Mouse (Mus musculus) lung, embryonic 16.5 days (tissue): ENCODE data around the gene Eps15l1. TPM values are rescaled to one million over a fixed set of nuclear protein-coding genes. Genes with fewer than 3 reads are reported as not detected.

Experiments used
- ATAC-seq: fragments of 200-750 bp; cut with Nextera tagmentation; 2 replicates; pipeline ENCODE4 v1.8.0; 2017; ENCODE audit warnings: low read depth, mild to moderate bottlenecking, moderate library complexity
- H3K27ac ChIP-seq: fragments of 300-500 bp; sonication (generic); 2 replicates; pipeline ENCODE4 v1.5.1; 2014; ENCODE audit warnings: mild to moderate bottlenecking, control low read depth, low read length
- H3K27me3 ChIP-seq: fragments of 300-500 bp; sonication (generic); 2 replicates; pipeline ENCODE4 v1.6.1; 2014; ENCODE audit warnings: low read depth, low read length, mixed read lengths; ENCODE audit not compliant: control insufficient read depth, insufficient read depth
- H3K36me3 ChIP-seq: fragments of 300-500 bp; sonication (generic); 2 replicates; pipeline ENCODE4 v1.6.1; 2014; ENCODE audit warnings: low read length; ENCODE audit not compliant: control insufficient read depth, insufficient read depth
- H3K4me1 ChIP-seq: fragments of 300-500 bp; sonication (generic); replicated peaks from 2 replicates; pipeline ENCODE4 v1.6.1; 2014; ENCODE audit warnings: low read length, mixed read lengths; ENCODE audit not compliant: control insufficient read depth, insufficient read depth
- H3K4me2 ChIP-seq: fragments of 300-500 bp; sonication (generic); 2 replicates; pipeline ENCODE4 v1.6.1; 2014; ENCODE audit warnings: low read depth, low read length, control low read depth
- H3K4me3 ChIP-seq: fragments of 300-500 bp; sonication (generic); 2 replicates; pipeline ENCODE4 v1.5.1; 2014; ENCODE audit warnings: mild to moderate bottlenecking, low read length, control low read depth
- H3K9ac ChIP-seq: fragments of 300-500 bp; sonication (generic); 2 replicates; pipeline ENCODE4 v1.6.1; 2014; ENCODE audit warnings: low read length, control low read depth
- H3K9me3 ChIP-seq: fragments of 300-500 bp; sonication (generic); 2 replicates; pipeline ENCODE4 v1.6.1; 2016; ENCODE audit warnings: low read length; ENCODE audit not compliant: control insufficient read depth
- WGBS: fragments of 180-500 bp; shearing (Covaris S2); extraction: QIAGEN DNeasy Blood & Tissue Kit; methylation state at CpG from one replicate; pipeline ENCODE4 v1.1.7; 2014; 5-methylcytosine and 5-hydroxymethylcytosine counted together
- polyA plus RNA-seq: library from polyadenylated mRNA; unstranded; fragments of >200 nt; fragmentation: Nextera tagmentation; extraction: Ambion mirVana; gene quantifications from 2 replicates; pipeline ENCODE4 v1.2.1, GENCODE M21; 2015

Eps15l1 gene
- polyA plus RNA-seq, 1 experiment from 2014 or later, result 52.6 TPM

- H3K4me3 ChIP-seq, result peak overlapping the region; percentile 70
- peaks cover 25% of the 10 kb centered on the region for H3K27me3 ChIP-seq
- no peaks in the 10 kb centered on the region for H3K36me3 ChIP-seq
- no peak overlapping the region for H3K27ac ChIP-seq
- no peaks in the 10 kb centered on the region for H3K9me3 ChIP-seq
- no peaks in the 10 kb centered on the region; the same call in 1 of the 2 replicates for H3K4me1 ChIP-seq
- ATAC-seq, result no peak
- 87% methylated on average over 20 of the region's 20 CpGs for WGBS
- H3K9ac ChIP-seq, result no peak overlapping the region
- H3K4me2 ChIP-seq, result peak overlapping the region; percentile 74
Measured at GRCm38 (mm10) chr8:72321635-72322441, 99.4 kb downstream of the Eps15l1 start.

- no peaks in the 10 kb centered on the region for H3K9me3 ChIP-seq
- peak overlapping the region; percentile 74 for H3K4me2 ChIP-seq
- H3K4me1 ChIP-seq, result no peaks in the 10 kb centered on the region; the same call in 1 of the 2 replicates
- peaks cover 25% of the 10 kb centered on the region for H3K27me3 ChIP-seq
- ATAC-seq, result no peak
- no peak overlapping the region for H3K27ac ChIP-seq
- no peaks in the 10 kb centered on the region for H3K36me3 ChIP-seq
- WGBS, result 53% methylated on average over 25 of the region's 25 CpGs
- H3K9ac ChIP-seq, result peak overlapping the region; percentile 63; the same call in 1 of the 2 replicates
- H3K4me3 ChIP-seq, result peak overlapping the region; percentile 70
Measured at GRCm38 (mm10) chr8:72320803-72321583, 100.3 kb downstream of the Eps15l1 start.

GRCm38 (mm10) chr8:72319921-72320802 is 101.1 kb downstream of the Eps15l1 start:
- 10% methylated on average over 36 of the region's 55 CpGs for WGBS
- Histone ChIP-seq H3K4me2 (peak overlapping the region; percentile 74), H3K27ac (no peak overlapping the region), H3K4me1 (no peaks in the 10 kb centered on the region; the same call in 1 of the 2 replicates), H3K9ac (peak overlapping the region; percentile 63), H3K4me3 (peak overlapping the region; percentile 70), H3K27me3 (peaks cover 25% of the 10 kb centered on the region), H3K9me3 (no peaks in the 10 kb centered on the region), H3K36me3 (no peaks in the 10 kb centered on the region)
- no peak for ATAC-seq

GRCm38 (mm10) chr8:72319397-72319796 is 101.9 kb downstream of the Eps15l1 start:
- peak overlapping the region; percentile 74 for H3K4me2 ChIP-seq
- H3K9ac ChIP-seq, result peak overlapping the region; percentile 63
- H3K4me1 ChIP-seq, result no peaks in the 10 kb centered on the region; the same call in 1 of the 2 replicates
- no peaks in the 10 kb centered on the region for H3K36me3 ChIP-seq
- H3K27ac ChIP-seq, result 0 out of 2 replicates have a peak overlapping the region, but pooled peaks have one; percentile 5
- peak overlapping the region; percentile 70 for H3K4me3 ChIP-seq
- peaks cover 25% of the 10 kb centered on the region for H3K27me3 ChIP-seq
- ATAC-seq, result peak; percentile 27
- H3K9me3 ChIP-seq, result no peaks in the 10 kb centered on the region
- 0% methylated on average over 36 of the region's 48 CpGs for WGBS

GRCm38 (mm10) chr8:72318801-72319322 is 102.4 kb downstream of the Eps15l1 start, which contains the start of gene Klf2:
TSS of gene Klf2 (plus strand) at chr8:72319033.
- Histone ChIP-seq H3K27ac (0 out of 2 replicates have a peak within 1 kb of the TSS, but pooled peaks have one; percentile 5), H3K9ac (peak within 1 kb of the TSS; percentile 63), H3K4me1 (no peaks in the 10 kb centered on the region; the same call in 1 of the 2 replicates), H3K4me3 (peak within 1 kb of the TSS; percentile 70), H3K36me3 (no peaks in the 10 kb centered on the region), H3K27me3 (peaks cover 25% of the 10 kb centered on the region), H3K9me3 (no peaks in the 10 kb centered on the region), H3K4me2 (peak within 1 kb of the TSS; percentile 74)
- 2% methylated on average over 39 of the region's 46 CpGs for WGBS
- ATAC-seq, result peak; percentile 99

- no peak for ATAC-seq
- WGBS, result 51% methylated on average over 5 of the region's 5 CpGs
- Histone ChIP-seq H3K27me3 (peaks cover 25% of the 10 kb centered on the region), H3K9me3 (no peaks in the 10 kb centered on the region), H3K9ac (no peak overlapping the region), H3K27ac (no peak overlapping the region), H3K4me1 (no peaks in the 10 kb centered on the region; the same call in 1 of the 2 replicates), H3K36me3 (no peaks in the 10 kb centered on the region), H3K4me3 (no peak overlapping the region), H3K4me2 (no peak overlapping the region)
Measured at GRCm38 (mm10) chr8:72317741-72318301, 103.4 kb downstream of the Eps15l1 start.

GRCm38 (mm10) chr8:72316053-72316695 is 105.1 kb downstream of the Eps15l1 start:
- Histone ChIP-seq H3K4me2 (no peak overlapping the region), H3K4me3 (no peak overlapping the region), H3K4me1 (no peaks in the 10 kb centered on the region; the same call in 1 of the 2 replicates), H3K9ac (no peak overlapping the region), H3K36me3 (no peaks in the 10 kb centered on the region), H3K27me3 (peaks cover 19% of the 10 kb centered on the region), H3K27ac (no peak overlapping the region), H3K9me3 (no peaks in the 10 kb centered on the region)
- 57% methylated on average over 10 of the region's 10 CpGs for WGBS
- no peak for ATAC-seq
